Mouse (Mus musculus): ENCODE measurements around the gene Fn1. TPM values are rescaled to one million over a fixed set of nuclear protein-coding genes. Genes with fewer than 3 reads are reported as not detected.

Gene Fn1
- 26.8 and 42.6 TPM in 2 replicates for total RNA-seq (2021)
- long read RNA-seq, partial matches to known transcripts = 78 of 80 reads
- long read RNA-seq, other reads (novel, unspliced or antisense) = 2 of 80 reads

GRCm38 (mm10) chr1:71652551-71653399, at the start of gene Fn1:
Gene Fn1 (minus strand): TSS chr1:71653200.
- peak; percentile 83 for DNase-seq

GRCm38 (mm10) chr1:71696093-71696492, 43.1 kb upstream of the Fn1 start:
- no peak for DNase-seq

- no peak for DNase-seq
Measured at GRCm38 (mm10) chr1:71691472-71692277, 38.7 kb upstream of the Fn1 start.

GRCm38 (mm10) chr1:71688926-71689303, 35.9 kb upstream of the Fn1 start:
- no peak for DNase-seq

GRCm38 (mm10) chr1:71688272-71688925, 35.4 kb upstream of the Fn1 start:
- DNase-seq = no peak

- no peak for DNase-seq
Measured at GRCm38 (mm10) chr1:71686791-71687190, 33.8 kb upstream of the Fn1 start.

GRCm38 (mm10) chr1:71683736-71684135, 30.7 kb upstream of the Fn1 start:
- no peak for DNase-seq

GRCm38 (mm10) chr1:71682194-71682715, 29.3 kb upstream of the Fn1 start:
- no peak for DNase-seq

GRCm38 (mm10) chr1:71681306-71681705, 28.3 kb upstream of the Fn1 start:
- no peak for DNase-seq

- DNase-seq = no peak
Measured at GRCm38 (mm10) chr1:71680046-71680672, 27.2 kb upstream of the Fn1 start.

- no peak for DNase-seq
Measured at GRCm38 (mm10) chr1:71675420-71675819, 22.4 kb upstream of the Fn1 start.

GRCm38 (mm10) chr1:71674274-71674673, 21.3 kb upstream of the Fn1 start:
- no peak for DNase-seq

GRCm38 (mm10) chr1:71673398-71673910, 20.5 kb upstream of the Fn1 start:
- no peak for DNase-seq

- no peak for DNase-seq
Measured at GRCm38 (mm10) chr1:71672346-71672745, 19.3 kb upstream of the Fn1 start.

- no peak for DNase-seq
Measured at GRCm38 (mm10) chr1:71663242-71663641, 10.2 kb upstream of the Fn1 start.

- no peak for DNase-seq
Measured at GRCm38 (mm10) chr1:71658632-71659031, 5.6 kb upstream of the Fn1 start.

GRCm38 (mm10) chr1:71656309-71656708, 3.3 kb upstream of the Fn1 start:
- DNase-seq = no peak

- no peak for DNase-seq
Measured at GRCm38 (mm10) chr1:71654221-71654620, 1.2 kb upstream of the Fn1 start.

- DNase-seq = peak; percentile 7
Measured at GRCm38 (mm10) chr1:71653400-71654159, 580 bp upstream of the Fn1 start.

GRCm38 (mm10) chr1:71651828-71652227, 1.2 kb downstream of the Fn1 start:
- no peak for DNase-seq

GRCm38 (mm10) chr1:71651315-71651714, 1.7 kb downstream of the Fn1 start:
- no peak for DNase-seq
